Mouse (Mus musculus) myocyte (in vitro differentiated cells): ENCODE results near the gene Tmem200a. TPM values are rescaled to one million over a fixed set of nuclear protein-coding genes. Genes with fewer than 3 reads are reported as not detected.

Source experiments
- H3K27me3 ChIP-seq: one replicate; pipeline ENCODE4 v1.6.1; 2011; ENCODE audit not compliant: control insufficient read depth, insufficient read depth, insufficient read length
- H3K36me3 ChIP-seq: one replicate; pipeline ENCODE4 v1.6.1; 2011; ENCODE audit not compliant: control insufficient read depth, insufficient read depth
- H3K4me2 ChIP-seq: one replicate; pipeline ENCODE4 v1.6.1; 2011; ENCODE audit warnings: low read depth, control low read depth
- H3K4me3 ChIP-seq: one replicate; pipeline ENCODE4 v1.5.1; 2011; ENCODE audit warnings: mild to moderate bottlenecking, control low read depth, moderate library complexity
- H3K79me2 ChIP-seq: one replicate; pipeline ENCODE4 v1.6.1; 2011; ENCODE audit not compliant: control insufficient read depth, insufficient read depth
- H3ac ChIP-seq: one replicate; pipeline ENCODE4 v1.6.1; 2011; ENCODE audit not compliant: control insufficient read depth, insufficient read length
- CEBPB ChIP-seq: IDR thresholded peaks from 2 replicates; pipeline ENCODE4 v1.6.1; 2011; ENCODE audit warnings: mild to moderate bottlenecking, moderate library complexity; ENCODE audit not compliant: poor library complexity, insufficient read depth, severe bottlenecking
- E2F4 ChIP-seq: IDR thresholded peaks from one replicate; pipeline ENCODE4 v1.6.1; 2011; ENCODE audit warnings: mild to moderate bottlenecking, control low read depth, moderate library complexity; ENCODE audit not compliant: insufficient read depth
- MAX ChIP-seq: IDR thresholded peaks from one replicate; pipeline ENCODE4 v1.6.1; 2011; ENCODE audit warnings: low read depth, mild to moderate bottlenecking, control low read depth
- MYOD1 ChIP-seq, 3 experiments: IDR thresholded peaks; one replicate each; pipeline ENCODE4 v1.6.1; 2011; ENCODE audit warnings: control low read depth in 2 of 3, low read depth in 2 of 3, mild to moderate bottlenecking in 2 of 3, moderate library complexity in 1 of 3; ENCODE audit not compliant: insufficient read length in 2 of 3, control insufficient read depth in 1 of 3
- MYOG ChIP-seq, 3 experiments: IDR thresholded peaks; one replicate each; pipeline ENCODE4 v1.6.1; 2011; ENCODE audit warnings: control low read depth in 2 of 3, low read depth in 2 of 3, mild to moderate bottlenecking in 2 of 3; ENCODE audit not compliant: insufficient read length in 2 of 3, control insufficient read depth in 1 of 3, insufficient read depth in 1 of 3
- POLR2A ChIP-seq: IDR thresholded peaks from one replicate; pipeline ENCODE4 v1.6.1; 2011; ENCODE audit warnings: low read depth, mild to moderate bottlenecking, control low read depth, moderate library complexity; ENCODE audit not compliant: insufficient read length
- POLR2AphosphoS2 ChIP-seq: IDR thresholded peaks from one replicate; pipeline ENCODE4 v1.6.1; 2011; ENCODE audit warnings: low read depth, control low read depth; ENCODE audit not compliant: insufficient read length
- REST ChIP-seq: IDR thresholded peaks from one replicate; pipeline ENCODE4 v1.6.1; 2011; ENCODE audit warnings: mild to moderate bottlenecking, control low read depth, moderate library complexity; ENCODE audit not compliant: insufficient read depth, insufficient read length
- SRF ChIP-seq: IDR thresholded peaks from one replicate; pipeline ENCODE4 v1.6.1; 2011; ENCODE audit warnings: low read depth; ENCODE audit not compliant: control insufficient read depth, insufficient read length
- TCF12 ChIP-seq: IDR thresholded peaks from one replicate; pipeline ENCODE4 v1.6.1; 2011; ENCODE audit warnings: mild to moderate bottlenecking, control low read depth; ENCODE audit not compliant: poor library complexity, insufficient read depth, severe bottlenecking
- TCF3 ChIP-seq: IDR thresholded peaks from one replicate; pipeline ENCODE4 v1.6.1; 2011; ENCODE audit warnings: low read depth, control low read depth; ENCODE audit not compliant: insufficient read length
- USF1 ChIP-seq: IDR thresholded peaks from one replicate; pipeline ENCODE4 v1.6.1; 2011; ENCODE audit warnings: low read depth, mild to moderate bottlenecking, control low read depth, moderate library complexity
- polyA plus RNA-seq: library from polyadenylated mRNA; unstranded; fragments of >200 nt; fragmentation: generic; extraction: Trizol; gene quantifications from one replicate; pipeline ENCODE4 v1.2.1, GENCODE M21; 2012; ENCODE audit warnings: missing spikeins

Gene Tmem200a
- polyA plus RNA-seq = 1.4 TPM

DNA sequence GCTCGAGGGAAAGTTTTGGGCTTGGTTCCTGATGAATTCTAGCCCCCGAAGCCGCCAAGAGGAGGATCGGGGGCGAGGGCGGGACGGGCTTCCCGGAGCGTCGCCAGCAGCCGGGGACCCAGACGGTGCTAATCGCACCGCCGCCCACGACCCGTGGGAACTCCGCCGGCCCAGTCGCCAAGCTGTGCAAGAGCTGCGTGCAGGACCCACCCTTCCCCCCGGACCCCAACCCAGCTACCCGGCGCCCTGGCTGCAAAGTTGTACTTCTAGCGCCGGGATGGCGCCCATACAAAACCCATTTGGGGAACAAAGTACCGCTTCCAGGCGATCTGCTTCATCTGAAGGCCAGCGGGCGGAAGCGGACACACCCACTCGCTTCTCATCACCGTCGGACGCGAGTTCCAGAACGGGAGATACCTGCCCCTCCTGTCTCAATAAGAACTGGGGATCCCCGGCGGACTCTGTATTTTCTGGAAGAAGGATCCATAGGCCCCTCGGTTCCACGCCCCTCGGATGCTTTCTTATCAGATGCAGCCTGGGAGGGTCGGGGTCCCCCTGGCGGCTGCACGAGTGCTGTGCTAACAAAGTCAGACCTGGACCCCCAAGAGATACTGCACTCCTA, at the start of gene Tmem200a:
Gene Tmem200a (minus strand): TSS at position 532 of the 622 bp plus-strand sequence.
- Histone ChIP-seq H3ac (peak within 1 kb of the TSS; percentile 64), H3K79me2 (no peaks in the 10 kb centered on the region), H3K36me3 (no peaks in the 10 kb centered on the region), H3K27me3 (no peaks in the 10 kb centered on the region), H3K4me3 (peak within 1 kb of the TSS; percentile 47), H3K4me2 (peak within 1 kb of the TSS; percentile 65)
- TF ChIP-seq MYOG (IDR thresholded peaks at IDR 0.05; ENCODE audit: control insufficient read depth in 1 of 3, insufficient read depth in 1 of 3, insufficient read length in 2 of 3, low read depth in 2 of 3) (no peak), E2F4 (no peak), MYOD1 (IDR thresholded peaks at IDR 0.05; ENCODE audit: control insufficient read depth in 1 of 3, insufficient read length in 2 of 3, low read depth in 2 of 3) (no peak), SRF (no peak), USF1 (no peak), REST (no peak)

DNA sequence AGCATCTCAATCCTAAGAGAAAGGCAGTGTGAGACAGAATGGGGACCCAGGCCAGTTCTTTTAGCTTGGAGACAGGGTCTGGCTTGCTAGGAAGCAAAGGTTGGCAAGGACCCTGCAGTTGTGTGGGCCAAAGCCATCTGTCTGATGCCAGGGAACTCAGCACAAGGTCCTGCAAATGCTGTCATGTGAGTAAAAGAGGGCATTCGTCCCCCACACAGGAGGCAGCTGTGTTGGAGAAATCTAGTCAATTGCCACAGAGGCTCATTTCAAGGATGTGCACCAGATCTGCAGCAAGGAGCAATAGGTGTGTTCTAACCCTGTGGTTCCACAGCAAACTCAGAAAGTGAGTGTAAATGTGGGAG, 41.0 kb upstream of the Tmem200a start:
- Histone ChIP-seq H3K4me2 (no peak overlapping the region), H3ac (no peak overlapping the region), H3K4me3 (no peak overlapping the region), H3K27me3 (no peaks in the 10 kb centered on the region), H3K36me3 (no peaks in the 10 kb centered on the region), H3K79me2 (no peaks in the 10 kb centered on the region)
- TF ChIP-seq POLR2A = no peak
- TF ChIP-seq TCF12 = no peak
- no peak for TF ChIP-seq MYOD1 (IDR thresholded peaks at IDR 0.05; ENCODE audit: control insufficient read depth in 1 of 3, insufficient read length in 2 of 3, low read depth in 2 of 3)
- TF ChIP-seq TCF3 = no peak
- no peak for TF ChIP-seq SRF
- TF ChIP-seq CEBPB = no peak
- no peak for TF ChIP-seq E2F4
- no peak for TF ChIP-seq MYOG (IDR thresholded peaks at IDR 0.05; ENCODE audit: control insufficient read depth in 1 of 3, insufficient read depth in 1 of 3, insufficient read length in 2 of 3, low read depth in 2 of 3)
- TF ChIP-seq POLR2AphosphoS2 = no peak
- TF ChIP-seq REST = no peak
- TF ChIP-seq MAX = no peak
- no peak for TF ChIP-seq USF1

DNA sequence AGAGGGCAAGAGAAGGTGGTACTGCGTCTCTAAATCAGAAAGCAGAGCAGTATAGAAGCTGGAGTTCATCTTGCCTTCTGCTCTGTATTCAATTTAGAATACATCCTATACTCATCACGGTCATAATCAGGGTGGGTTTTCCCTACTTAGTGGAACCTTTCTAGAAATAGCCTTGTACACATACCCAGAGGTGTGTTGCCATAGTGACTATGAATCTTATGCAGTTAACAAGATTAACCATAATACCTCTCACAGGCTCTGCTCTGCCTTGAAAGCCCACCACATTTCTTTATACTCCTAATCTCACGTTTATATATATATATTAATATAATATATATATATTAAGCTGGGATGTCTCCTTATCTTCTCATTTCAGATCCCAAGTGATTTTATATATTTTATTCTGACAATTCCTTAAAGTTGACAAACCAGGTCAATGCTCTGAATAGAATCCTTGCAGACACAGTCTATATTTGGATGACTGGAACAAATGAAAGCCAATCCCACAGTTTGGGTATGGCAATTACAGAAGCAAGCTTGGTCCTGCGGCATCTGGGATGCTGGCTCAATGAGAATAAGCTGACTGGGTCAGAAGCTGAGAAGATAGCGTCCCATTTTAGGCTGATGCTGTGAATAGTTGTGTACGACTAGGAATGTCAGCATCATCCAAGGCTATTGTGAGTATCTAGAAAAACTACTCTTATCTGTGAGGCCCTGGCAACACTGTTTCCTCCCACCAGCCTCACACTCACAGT, 40.4 kb upstream of the Tmem200a start:
- Histone ChIP-seq H3K4me2 (no peak overlapping the region), H3K79me2 (no peaks in the 10 kb centered on the region), H3K36me3 (no peaks in the 10 kb centered on the region), H3ac (no peak overlapping the region), H3K4me3 (no peak overlapping the region), H3K27me3 (no peaks in the 10 kb centered on the region)
- no peak for TF ChIP-seq SRF
- no peak for TF ChIP-seq USF1
- TF ChIP-seq MYOG (IDR thresholded peaks at IDR 0.05; ENCODE audit: control insufficient read depth in 1 of 3, insufficient read depth in 1 of 3, insufficient read length in 2 of 3, low read depth in 2 of 3) = no peak
- TF ChIP-seq POLR2A = no peak
- no peak for TF ChIP-seq CEBPB
- TF ChIP-seq MYOD1 (IDR thresholded peaks at IDR 0.05; ENCODE audit: control insufficient read depth in 1 of 3, insufficient read length in 2 of 3, low read depth in 2 of 3) = no peak
- no peak for TF ChIP-seq POLR2AphosphoS2
- TF ChIP-seq MAX = no peak
- no peak for TF ChIP-seq REST
- no peak for TF ChIP-seq TCF3
- no peak for TF ChIP-seq TCF12
- no peak for TF ChIP-seq E2F4

DNA sequence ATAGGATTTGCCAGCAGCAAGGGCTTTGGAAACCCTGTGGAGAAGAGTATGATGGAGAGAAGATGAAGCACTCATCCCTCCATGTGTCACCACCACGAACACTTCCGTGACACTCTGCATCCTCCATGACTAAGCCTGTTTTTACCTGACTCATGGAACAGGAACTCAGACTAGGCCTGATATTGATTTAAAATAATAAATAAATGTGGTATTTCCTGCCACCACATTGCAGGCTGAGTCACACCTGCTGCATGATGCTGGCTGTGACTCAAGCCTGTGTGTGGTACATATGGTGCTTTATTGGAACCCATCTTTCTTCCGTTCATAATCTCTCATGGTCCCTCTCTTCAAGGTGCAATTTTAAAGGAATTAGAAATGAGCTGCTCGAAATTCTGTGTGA, 35.6 kb upstream of the Tmem200a start:
- Histone ChIP-seq H3ac (no peak overlapping the region), H3K27me3 (no peaks in the 10 kb centered on the region), H3K36me3 (no peaks in the 10 kb centered on the region), H3K4me3 (no peak overlapping the region), H3K4me2 (no peak overlapping the region), H3K79me2 (no peaks in the 10 kb centered on the region)
- TF ChIP-seq TCF3 (no peak), MYOD1 (IDR thresholded peaks at IDR 0.05; ENCODE audit: control insufficient read depth in 1 of 3, insufficient read length in 2 of 3, low read depth in 2 of 3) (peak in 2 of 3 experiments; percentile 9 to 56)

DNA sequence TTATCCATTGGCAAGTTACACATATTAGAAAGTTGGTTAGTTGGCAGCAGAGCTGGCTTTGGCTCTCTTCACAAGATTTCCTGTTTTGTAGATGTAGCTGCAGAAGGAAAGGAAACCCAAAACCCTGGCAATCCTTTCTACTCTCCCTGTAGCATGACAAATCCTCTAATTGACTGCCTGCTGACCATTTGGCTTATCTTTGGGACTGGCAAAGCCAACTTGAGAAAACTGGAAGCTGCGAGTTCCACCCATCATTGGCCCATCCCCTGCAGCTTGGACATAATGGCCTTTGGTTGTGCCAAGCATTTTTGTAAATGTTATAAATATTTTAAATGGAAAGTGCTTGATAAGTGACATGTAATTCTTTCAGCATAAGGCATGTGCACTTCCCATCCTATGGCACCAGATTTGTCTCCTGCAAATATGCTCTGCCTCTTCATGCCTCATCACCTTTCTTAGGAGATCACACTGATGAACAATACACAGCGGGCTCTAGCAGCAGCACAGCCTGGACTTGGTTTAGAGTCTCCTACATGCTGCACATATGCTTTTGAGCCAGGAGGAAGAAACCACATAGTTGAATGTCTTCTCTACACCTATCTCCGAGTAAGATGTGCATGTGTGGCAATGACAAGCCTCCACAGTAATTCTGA, 24.6 kb upstream of the Tmem200a start:
- H3K4me3 ChIP-seq = no peak overlapping the region
- H3K27me3 ChIP-seq = no peaks in the 10 kb centered on the region
- no peak overlapping the region for H3K4me2 ChIP-seq
- H3K36me3 ChIP-seq = no peaks in the 10 kb centered on the region
- H3K79me2 ChIP-seq = no peaks in the 10 kb centered on the region
- no peak overlapping the region for H3ac ChIP-seq
- no peak for TF ChIP-seq TCF12
- TF ChIP-seq MYOD1 (IDR thresholded peaks at IDR 0.05; ENCODE audit: control insufficient read depth in 1 of 3, insufficient read length in 2 of 3, low read depth in 2 of 3) = no peak
- TF ChIP-seq MAX = no peak
- no peak for TF ChIP-seq SRF
- no peak for TF ChIP-seq POLR2AphosphoS2
- TF ChIP-seq POLR2A = no peak
- no peak for TF ChIP-seq CEBPB
- TF ChIP-seq REST = no peak
- TF ChIP-seq E2F4 = no peak
- TF ChIP-seq USF1 = no peak
- TF ChIP-seq MYOG (IDR thresholded peaks at IDR 0.05; ENCODE audit: control insufficient read depth in 1 of 3, insufficient read depth in 1 of 3, insufficient read length in 2 of 3, low read depth in 2 of 3) = no peak
- no peak for TF ChIP-seq TCF3
